Mouse (Mus musculus) limb, embryonic 11.5 days (tissue): ENCODE results near the gene Gipc2. TPM values are rescaled to one million over a fixed set of nuclear protein-coding genes. Genes with fewer than 3 reads are reported as not detected.
A peak's percentile ranks its signal among the peaks of the same experiment; 100 is the strongest.

ENCODE experiments used
- ATAC-seq: fragments of 200-750 bp; cut with Nextera tagmentation; 2 replicates; pipeline ENCODE4 v1.8.0; 2017; ENCODE audit warnings: low read depth; ENCODE audit not compliant: insufficient number of reproducible peaks, low FRiP score, low TSS enrichment
- DNase-seq: peaks from one replicate; pipeline ENCODE4 v3.0.0-alpha.2; 2015; ENCODE audit warnings: low spot score
- H3K27ac ChIP-seq: fragments of 300-500 bp; sonication (generic); replicated peaks from 2 replicates; pipeline ENCODE4 v1.5.1; 2014; ENCODE audit warnings: low read depth, mild to moderate bottlenecking, low read length
- H3K27me3 ChIP-seq: fragments of 300-500 bp; sonication (generic); 2 replicates; pipeline ENCODE4 v1.6.1; 2014; ENCODE audit warnings: mild to moderate bottlenecking, low read length, mixed read lengths; ENCODE audit not compliant: control insufficient read depth, insufficient read depth
- H3K36me3 ChIP-seq: fragments of 300-500 bp; sonication (generic); 2 replicates; pipeline ENCODE4 v1.6.1; 2014; ENCODE audit warnings: mild to moderate bottlenecking, low read length, moderate library complexity, mixed read lengths; ENCODE audit not compliant: control insufficient read depth, insufficient read depth
- H3K4me1 ChIP-seq: fragments of 300-500 bp; sonication (generic); 2 replicates; pipeline ENCODE4 v1.6.1; 2014; ENCODE audit warnings: low read length, mixed read lengths; ENCODE audit not compliant: control insufficient read depth, insufficient read depth
- H3K4me2 ChIP-seq: fragments of 300-500 bp; sonication (generic); 2 replicates; pipeline ENCODE4 v1.6.1; 2014; ENCODE audit warnings: low read depth, mild to moderate bottlenecking, moderate library complexity; ENCODE audit not compliant: severe bottlenecking
- H3K4me3 ChIP-seq: fragments of 300-500 bp; sonication (generic); 2 replicates; pipeline ENCODE4 v1.5.1; 2014; ENCODE audit warnings: low read depth, low read length
- H3K9ac ChIP-seq: fragments of 300-500 bp; sonication (generic); 2 replicates; pipeline ENCODE4 v1.6.1; 2014; ENCODE audit warnings: mild to moderate bottlenecking, low read length
- H3K9me3 ChIP-seq: fragments of 300-500 bp; sonication (generic); 2 replicates; pipeline ENCODE4 v1.6.1; 2016; ENCODE audit warnings: low read length; ENCODE audit not compliant: control insufficient read depth
- WGBS: fragments of 180-500 bp; shearing (Covaris S2); extraction: QIAGEN DNeasy Blood & Tissue Kit; methylation state at CpG from one replicate; pipeline ENCODE4 v1.1.7; 2014; 5-methylcytosine and 5-hydroxymethylcytosine counted together
- polyA plus RNA-seq: library from polyadenylated mRNA; unstranded; fragments of >200 nt; fragmentation: Nextera tagmentation; extraction: Ambion mirVana; gene quantifications from 2 replicates; pipeline ENCODE4 v1.2.1, GENCODE M21; 2014

The Gipc2 gene
- polyA plus RNA-seq, 1 experiment from 2014 or later, result 3.3 TPM

GRCm38 (mm10) chr3:152180624-152181023, 14.6 kb upstream of the Gipc2 start:
- 94% methylated on average over 4 of the region's 4 CpGs for WGBS
- ATAC-seq, result no peak

GRCm38 (mm10) chr3:152179285-152179684, 13.3 kb upstream of the Gipc2 start:
- peak; percentile 85 for ATAC-seq

More at GRCm38 (mm10) chr3:152180624-152181023, 14.6 kb upstream of the Gipc2 start:
- Histone ChIP-seq H3K4me2 (no peak overlapping the region), H3K36me3 (no peaks in the 10 kb centered on the region), H3K27me3 (no peaks in the 10 kb centered on the region), H3K4me3 (no peak overlapping the region), H3K4me1 (peaks cover 6% of the 10 kb centered on the region; the same call in 1 of the 2 replicates), H3K9me3 (no peaks in the 10 kb centered on the region), H3K9ac (no peak overlapping the region), H3K27ac (no peak overlapping the region)
- DNase-seq, result no peak

GRCm38 (mm10) chr3:152178816-152179215, 12.8 kb upstream of the Gipc2 start:
- DNase-seq (no peak), ATAC-seq (no peak)
- Histone ChIP-seq H3K36me3 (no peaks in the 10 kb centered on the region), H3K4me1 (peaks cover 6% of the 10 kb centered on the region; the same call in 1 of the 2 replicates), H3K9ac (no peak overlapping the region), H3K4me3 (no peak overlapping the region), H3K9me3 (no peaks in the 10 kb centered on the region), H3K27me3 (no peaks in the 10 kb centered on the region), H3K27ac (0 out of 2 replicates have a peak overlapping the region, but pooled peaks have one; percentile 21), H3K4me2 (no peak overlapping the region)
- 64% methylated on average over 4 of the region's 4 CpGs for WGBS

More at GRCm38 (mm10) chr3:152179285-152179684, 13.3 kb upstream of the Gipc2 start:
- Histone ChIP-seq H3K4me1 (peaks cover 6% of the 10 kb centered on the region; the same call in 1 of the 2 replicates), H3K27ac (no peak overlapping the region; the same call in 1 of the 2 replicates), H3K36me3 (no peaks in the 10 kb centered on the region), H3K9ac (no peak overlapping the region), H3K27me3 (no peaks in the 10 kb centered on the region), H3K9me3 (no peaks in the 10 kb centered on the region), H3K4me2 (no peak overlapping the region), H3K4me3 (no peak overlapping the region)
- peak; percentile 74 for DNase-seq
- 4% methylated on average over 1 of the region's 1 CpGs for WGBS

- Histone ChIP-seq H3K4me2 (no peak overlapping the region), H3K4me1 (no peaks in the 10 kb centered on the region), H3K27me3 (no peaks in the 10 kb centered on the region), H3K36me3 (no peaks in the 10 kb centered on the region), H3K9ac (no peak overlapping the region), H3K9me3 (no peaks in the 10 kb centered on the region), H3K4me3 (no peak overlapping the region), H3K27ac (no peak overlapping the region)
- ATAC-seq (no peak), DNase-seq (no peak)
- WGBS, result 80% methylated on average over 7 of the region's 7 CpGs
These were observed 6.4 kb upstream of the Gipc2 start for GRCm38 (mm10) chr3:152172322-152172935.

- no peaks in the 10 kb centered on the region for H3K27me3 ChIP-seq
- no peak overlapping the region for H3K27ac ChIP-seq
- no peak for ATAC-seq
- 65% methylated on average over 7 of the region's 7 CpGs for WGBS
- H3K9ac ChIP-seq, result no peak overlapping the region
- H3K4me1 ChIP-seq, result no peaks in the 10 kb centered on the region
- H3K4me3 ChIP-seq, result no peak overlapping the region
- no peaks in the 10 kb centered on the region for H3K9me3 ChIP-seq
- H3K36me3 ChIP-seq, result no peaks in the 10 kb centered on the region
- H3K4me2 ChIP-seq, result no peak overlapping the region
- DNase-seq, result no peak
These were observed 5.8 kb upstream of the Gipc2 start for GRCm38 (mm10) chr3:152171862-152172261.

- ATAC-seq (no peak), DNase-seq (no peak)
- no peak overlapping the region for H3K4me3 ChIP-seq
- H3K9ac ChIP-seq, result no peak overlapping the region
- H3K27ac ChIP-seq, result no peak overlapping the region
- H3K36me3 ChIP-seq, result no peaks in the 10 kb centered on the region
- no peak overlapping the region for H3K4me2 ChIP-seq
- H3K27me3 ChIP-seq, result no peaks in the 10 kb centered on the region
- 56% methylated on average over 2 of the region's 2 CpGs for WGBS
- H3K4me1 ChIP-seq, result 0 out of 2 replicates have a peak, but pooled peaks cover 4% of the 10 kb centered on the region
- no peaks in the 10 kb centered on the region for H3K9me3 ChIP-seq
These were observed 5.2 kb upstream of the Gipc2 start for GRCm38 (mm10) chr3:152171236-152171635.

GRCm38 (mm10) chr3:152170407-152170806, 4.4 kb upstream of the Gipc2 start:
- DNase-seq, result no peak
- no peak overlapping the region for H3K4me3 ChIP-seq
- H3K4me2 ChIP-seq, result no peak overlapping the region
- H3K4me1 ChIP-seq, result peaks cover 7% of the 10 kb centered on the region; the same call in 1 of the 2 replicates
- H3K36me3 ChIP-seq, result no peaks in the 10 kb centered on the region
- H3K27me3 ChIP-seq, result peaks cover 2% of the 10 kb centered on the region; the same call in 1 of the 2 replicates
- 54% methylated on average over 1 of the region's 1 CpGs for WGBS
- no peak overlapping the region for H3K27ac ChIP-seq
- no peak for ATAC-seq
- no peak overlapping the region for H3K9ac ChIP-seq
- no peaks in the 10 kb centered on the region for H3K9me3 ChIP-seq

GRCm38 (mm10) chr3:152168007-152168406, 2.0 kb upstream of the Gipc2 start:
- Histone ChIP-seq H3K36me3 (no peaks in the 10 kb centered on the region), H3K9me3 (no peaks in the 10 kb centered on the region), H3K27me3 (peaks cover 7% of the 10 kb centered on the region), H3K4me2 (no peak overlapping the region), H3K27ac (no peak overlapping the region), H3K4me3 (no peak overlapping the region), H3K4me1 (peaks cover 8% of the 10 kb centered on the region; the same call in 1 of the 2 replicates), H3K9ac (no peak overlapping the region)
- ATAC-seq (no peak), DNase-seq (no peak)
- WGBS, result 88% methylated on average over 10 of the region's 10 CpGs
